Mouse (Mus musculus): Measurements from ENCODE around the gene Rbks.

GRCm38 (mm10) chr5:31634161-31634560 lies 63.3 kb downstream of the Rbks start:
- no peak for TF ChIP-seq CTCF (IDR thresholded peaks at IDR 0.05; ENCODE audit: borderline replicate concordance, control insufficient read depth, extremely low read depth, insufficient read depth, low read length, poor library complexity)
- TF ChIP-seq POLR2A (IDR thresholded peaks at IDR 0.05; ENCODE audit: control insufficient read depth, extremely low read depth, insufficient read depth, low read length, poor library complexity): no peak

Measured in thymus, adult 2 months (tissue).